Mouse (Mus musculus): Measurements from ENCODE around the gene Upb1. TPM values are rescaled to one million over a fixed set of nuclear protein-coding genes. Genes with fewer than 3 reads are reported as not detected.
A peak's percentile ranks its signal among the peaks of the same experiment; 100 is the strongest.

Gene Upb1
- polyA plus RNA-seq, 1 experiment from 2014 or later: 11.9 TPM

DNA sequence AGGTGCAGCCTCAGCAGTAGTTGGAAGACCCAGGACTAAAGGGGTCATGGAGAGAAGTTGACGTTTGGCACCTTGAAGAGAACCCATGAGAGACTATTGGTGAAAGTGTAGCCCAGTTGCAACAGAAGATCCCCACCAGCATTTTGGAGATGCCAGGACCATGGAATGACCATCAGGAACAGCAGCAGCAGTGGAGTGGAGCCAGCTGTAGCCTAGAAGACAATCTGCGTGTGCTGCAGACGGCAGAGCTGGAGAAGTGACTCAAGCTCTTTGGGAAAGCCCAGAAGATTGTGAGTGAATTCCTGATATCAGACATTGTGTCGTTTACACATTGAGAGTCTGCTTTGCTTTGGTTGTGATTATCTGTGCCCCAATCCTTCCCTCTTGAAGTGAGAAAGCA, 80.8 kb downstream of the Upb1 start:
- H3K9ac ChIP-seq (ENCODE audit: low read depth, low read length): no peak overlapping the region
- 69% methylated on average over 4 of the region's 4 CpGs for WGBS
- DNase-seq (ENCODE audit: low spot score) (peak; percentile 11), ATAC-seq (replicated peaks; ENCODE audit: low FRiP score, low read depth) (no peak)
- no peaks in the 10 kb centered on the region for H3K27me3 ChIP-seq (ENCODE audit: insufficient read depth, low read length)
- H3K36me3 ChIP-seq (ENCODE audit: insufficient read depth, low read length): no peaks in the 10 kb centered on the region
- no peak overlapping the region for H3K4me2 ChIP-seq (ENCODE audit: low read length)
- H3K4me1 ChIP-seq (replicated peaks; ENCODE audit: insufficient read depth, low read length): no peaks in the 10 kb centered on the region; the same call in 1 of the 2 replicates
- no peak overlapping the region for H3K27ac ChIP-seq
- no peak for TF ChIP-seq CTCF (IDR thresholded peaks at IDR 0.05; ENCODE audit: low read depth)
- no peaks in the 10 kb centered on the region for H3K9me3 ChIP-seq (replicated peaks; ENCODE audit: low read length)
- no peak overlapping the region for H3K4me3 ChIP-seq (replicated peaks; ENCODE audit: low read depth, low read length)

DNA sequence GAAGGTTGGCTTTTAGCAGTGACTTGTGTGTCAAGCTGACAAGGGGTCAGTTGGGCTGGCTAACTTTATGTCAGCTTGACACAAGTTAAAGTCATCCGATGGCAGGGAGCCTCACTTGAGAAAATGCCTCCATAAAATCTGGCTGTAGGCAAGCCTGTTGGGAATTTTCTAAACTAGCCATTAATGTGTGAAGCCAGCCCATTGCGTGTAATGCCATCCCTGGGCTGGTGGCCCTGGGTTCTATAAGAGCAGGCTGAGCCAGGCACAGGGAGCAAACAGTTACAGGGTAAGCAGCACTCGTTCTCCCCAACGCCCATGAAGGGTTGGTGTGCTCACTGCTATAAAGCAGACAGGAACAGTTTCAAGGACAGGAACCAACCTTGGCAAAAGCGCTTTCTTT, 81.4 kb downstream of the Upb1 start:
- TF ChIP-seq CTCF (IDR thresholded peaks at IDR 0.05; ENCODE audit: low read depth): no peak
- 83% methylated on average over 5 of the region's 5 CpGs for WGBS
- no peak overlapping the region for H3K9ac ChIP-seq (ENCODE audit: low read depth, low read length)
- no peak for ATAC-seq (replicated peaks; ENCODE audit: low FRiP score, low read depth)
- H3K4me1 ChIP-seq (replicated peaks; ENCODE audit: insufficient read depth, low read length): no peaks in the 10 kb centered on the region; the same call in 1 of the 2 replicates
- H3K27ac ChIP-seq: no peak overlapping the region
- no peaks in the 10 kb centered on the region for H3K36me3 ChIP-seq (ENCODE audit: insufficient read depth, low read length)
- H3K4me2 ChIP-seq (ENCODE audit: low read length): no peak overlapping the region
- DNase-seq (ENCODE audit: low spot score): no peak
- no peaks in the 10 kb centered on the region for H3K9me3 ChIP-seq (replicated peaks; ENCODE audit: low read length)
- H3K4me3 ChIP-seq (replicated peaks; ENCODE audit: low read depth, low read length): no peak overlapping the region
- H3K27me3 ChIP-seq (ENCODE audit: insufficient read depth, low read length): no peaks in the 10 kb centered on the region

DNA sequence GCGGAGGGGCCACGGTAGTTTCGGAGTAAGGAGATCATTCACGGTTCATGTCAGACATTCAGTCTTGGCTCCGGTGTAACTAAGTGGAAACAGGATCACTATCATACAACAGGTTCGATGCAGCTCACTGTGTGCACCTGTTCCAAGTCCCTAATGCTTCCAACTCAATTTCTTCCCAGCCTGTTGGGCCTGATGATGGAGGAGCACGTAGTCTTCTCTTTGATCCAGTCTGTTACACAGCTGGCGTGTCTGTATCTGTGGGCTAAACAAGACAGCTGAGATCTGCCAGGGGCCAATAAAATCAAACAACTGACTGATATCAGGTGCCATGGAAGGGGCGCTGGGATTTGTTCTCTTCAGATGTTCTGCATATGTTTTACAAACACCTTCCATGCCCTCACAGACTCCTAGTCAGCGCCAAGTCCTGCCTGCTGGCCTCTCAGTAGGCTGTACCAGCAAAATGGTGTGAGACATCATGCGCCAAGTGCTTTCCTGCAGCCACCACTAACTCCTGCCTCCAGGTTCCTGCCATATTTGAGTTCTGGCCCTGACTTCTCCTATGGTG, 82.1 kb downstream of the Upb1 start:
- Histone ChIP-seq H3K4me1 (replicated peaks; ENCODE audit: insufficient read depth, low read length) (no peaks in the 10 kb centered on the region), H3K27me3 (ENCODE audit: insufficient read depth, low read length) (no peaks in the 10 kb centered on the region), H3K9me3 (replicated peaks; ENCODE audit: low read length) (no peaks in the 10 kb centered on the region), H3K36me3 (ENCODE audit: insufficient read depth, low read length) (no peaks in the 10 kb centered on the region), H3K9ac (ENCODE audit: low read depth, low read length) (no peak overlapping the region), H3K4me3 (replicated peaks; ENCODE audit: low read depth, low read length) (no peak overlapping the region), H3K4me2 (ENCODE audit: low read length) (no peak overlapping the region), H3K27ac (no peak overlapping the region)
- ATAC-seq (replicated peaks; ENCODE audit: low FRiP score, low read depth) (no peak), DNase-seq (ENCODE audit: low spot score) (no peak)
- WGBS: 81% methylated on average over 11 of the region's 11 CpGs
- TF ChIP-seq CTCF (IDR thresholded peaks at IDR 0.05; ENCODE audit: low read depth): no peak

DNA sequence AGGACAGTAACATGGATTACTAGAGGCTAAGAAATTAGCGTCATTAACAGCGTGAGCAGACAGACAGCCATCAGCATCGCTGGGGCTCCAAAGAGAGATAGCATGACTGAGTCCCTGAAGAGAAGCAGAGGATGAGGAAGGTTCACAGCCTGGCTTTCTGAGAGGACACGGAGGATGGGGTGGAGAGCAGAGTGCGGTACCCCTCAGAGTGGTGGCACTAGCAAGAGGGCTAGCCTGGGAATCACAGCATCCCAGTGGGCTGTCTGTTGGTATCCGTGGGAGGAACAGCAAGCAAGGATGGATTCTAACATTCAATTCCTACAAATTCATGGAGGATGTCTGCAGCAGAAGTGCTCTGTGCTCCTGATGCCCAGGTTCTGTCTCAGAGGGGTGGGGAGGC, 83.2 kb downstream of the Upb1 start:
- DNase-seq (ENCODE audit: low spot score) (no peak), ATAC-seq (replicated peaks; ENCODE audit: low FRiP score, low read depth) (no peak)
- no peak overlapping the region for H3K9ac ChIP-seq (ENCODE audit: low read depth, low read length)
- H3K27me3 ChIP-seq (ENCODE audit: insufficient read depth, low read length): no peaks in the 10 kb centered on the region
- no peak overlapping the region for H3K4me3 ChIP-seq (replicated peaks; ENCODE audit: low read depth, low read length)
- H3K36me3 ChIP-seq (ENCODE audit: insufficient read depth, low read length): no peaks in the 10 kb centered on the region
- 85% methylated on average over 6 of the region's 6 CpGs for WGBS
- TF ChIP-seq CTCF (IDR thresholded peaks at IDR 0.05; ENCODE audit: low read depth): no peak
- H3K4me1 ChIP-seq (replicated peaks; ENCODE audit: insufficient read depth, low read length): no peaks in the 10 kb centered on the region
- H3K27ac ChIP-seq: 0 out of 2 replicates have a peak overlapping the region, but pooled peaks have one; percentile 13
- no peaks in the 10 kb centered on the region for H3K9me3 ChIP-seq (replicated peaks; ENCODE audit: low read length)
- H3K4me2 ChIP-seq (ENCODE audit: low read length): no peak overlapping the region

DNA sequence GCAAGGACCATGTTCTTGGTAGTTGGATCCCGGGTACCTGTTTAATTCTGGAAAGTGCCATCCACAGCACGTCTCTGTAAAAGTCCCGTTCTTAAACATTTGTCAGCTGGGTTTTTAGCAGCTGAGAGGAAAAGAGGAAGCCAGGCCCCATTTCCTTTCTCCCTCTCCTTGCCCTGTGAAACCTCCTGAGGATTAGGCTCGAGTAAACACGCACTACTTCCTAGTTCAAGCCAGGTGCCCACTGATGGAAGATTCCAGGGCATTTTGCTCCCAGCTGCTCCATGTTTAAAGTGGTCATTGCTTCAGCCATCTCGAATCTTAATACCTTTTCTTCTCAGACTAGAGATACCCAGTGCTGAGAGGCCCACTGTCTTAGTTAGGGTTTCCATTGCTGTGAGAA, 83.9 kb downstream of the Upb1 start:
- H3K4me3 ChIP-seq (replicated peaks; ENCODE audit: low read depth, low read length): no peak overlapping the region
- TF ChIP-seq CTCF (IDR thresholded peaks at IDR 0.05; ENCODE audit: low read depth): no peak
- DNase-seq (ENCODE audit: low spot score): peak; percentile 34
- H3K9me3 ChIP-seq (replicated peaks; ENCODE audit: low read length): no peaks in the 10 kb centered on the region
- 0 out of 2 replicates have a peak overlapping the region, but pooled peaks have one; percentile 13 for H3K27ac ChIP-seq
- no peaks in the 10 kb centered on the region for H3K27me3 ChIP-seq (ENCODE audit: insufficient read depth, low read length)
- no peak overlapping the region for H3K9ac ChIP-seq (ENCODE audit: low read depth, low read length)
- no peak for ATAC-seq (replicated peaks; ENCODE audit: low FRiP score, low read depth)
- H3K4me1 ChIP-seq (replicated peaks; ENCODE audit: insufficient read depth, low read length): no peaks in the 10 kb centered on the region
- 68% methylated on average over 6 of the region's 6 CpGs for WGBS
- no peaks in the 10 kb centered on the region for H3K36me3 ChIP-seq (ENCODE audit: insufficient read depth, low read length)
- H3K4me2 ChIP-seq (ENCODE audit: low read length): no peak overlapping the region

DNA sequence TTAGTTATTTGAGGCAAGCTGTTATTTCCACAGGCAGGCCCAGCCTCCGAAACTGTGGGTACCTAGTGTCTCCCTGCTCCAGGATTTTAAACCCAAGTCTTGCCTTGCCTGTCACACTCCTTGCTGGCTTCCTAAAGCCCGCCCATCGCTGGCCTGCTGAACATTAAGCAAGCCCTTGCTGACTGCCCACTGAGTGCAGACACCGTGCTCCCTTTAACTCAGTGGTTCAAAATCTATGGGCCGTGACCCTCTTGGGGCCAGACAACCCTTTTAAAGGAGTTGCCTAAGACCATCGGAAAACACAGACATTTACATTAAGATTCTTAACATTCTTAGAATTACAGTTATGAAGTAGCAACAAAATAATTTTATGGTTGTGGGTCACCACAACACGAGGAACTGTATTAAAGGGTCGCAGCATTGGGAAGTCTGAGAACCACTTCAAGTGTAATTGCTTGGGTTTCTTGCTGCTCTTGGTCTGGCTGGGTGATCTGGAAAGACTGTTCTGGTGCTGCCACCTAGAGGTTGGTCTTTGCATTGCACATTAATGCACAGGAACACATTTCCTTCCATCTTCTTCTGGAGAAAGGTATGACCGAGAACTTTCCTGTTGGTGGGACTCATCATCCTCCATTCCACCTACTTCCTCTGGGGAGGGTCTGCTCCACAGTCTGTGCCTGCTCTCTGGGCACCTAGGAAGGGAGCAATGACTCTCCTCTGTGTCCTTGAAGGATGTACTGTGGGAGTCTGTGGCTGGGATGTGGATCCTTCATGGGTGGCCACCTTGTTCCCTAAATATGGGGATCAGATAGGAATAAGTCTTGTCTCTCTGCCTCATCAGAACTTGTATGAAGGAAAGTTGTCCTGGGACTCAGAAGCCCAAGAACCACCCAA, 85.4 kb downstream of the Upb1 start:
- H3K27ac ChIP-seq: no peak overlapping the region
- no peaks in the 10 kb centered on the region for H3K36me3 ChIP-seq (ENCODE audit: insufficient read depth, low read length)
- ATAC-seq (replicated peaks; ENCODE audit: low FRiP score, low read depth): peak; percentile 72
- H3K27me3 ChIP-seq (ENCODE audit: insufficient read depth, low read length): no peaks in the 10 kb centered on the region
- H3K9me3 ChIP-seq (replicated peaks; ENCODE audit: low read length): no peaks in the 10 kb centered on the region
- WGBS: 32% methylated on average over 9 of the region's 9 CpGs
- peak; percentile 92 for DNase-seq (ENCODE audit: low spot score)
- no peaks in the 10 kb centered on the region for H3K4me1 ChIP-seq (replicated peaks; ENCODE audit: insufficient read depth, low read length)
- peak; percentile 96 for TF ChIP-seq CTCF (IDR thresholded peaks at IDR 0.05; ENCODE audit: low read depth)
- no peak overlapping the region for H3K9ac ChIP-seq (ENCODE audit: low read depth, low read length)
- H3K4me2 ChIP-seq (ENCODE audit: low read length): no peak overlapping the region
- no peak overlapping the region for H3K4me3 ChIP-seq (replicated peaks; ENCODE audit: low read depth, low read length)
